Mouse (Mus musculus) kidney, adult 2 months (tissue): ENCODE measurements around the gene Reps2.

Source experiments
- CTCF ChIP-seq: fragments of 200-500 bp; conservative IDR thresholded peaks from 2 replicates; pipeline ENCODE4 v1.5.1; 2011; ENCODE audit warnings: low read depth, mild to moderate bottlenecking, control low read depth, low read length, moderate library complexity, mixed read lengths; ENCODE audit not compliant: insufficient read depth, insufficient read length
- POLR2A ChIP-seq: fragments of 200-500 bp; IDR thresholded peaks from one replicate; pipeline ENCODE4 v1.6.1; 2011; ENCODE audit warnings: low read depth, low read length, control low read depth

- TF ChIP-seq CTCF: no peak
- TF ChIP-seq POLR2A: no peak
Measured at GRCm38 (mm10) chrX:162446678-162447318, 196.7 kb downstream of the Reps2 start.
